Mouse (Mus musculus) lung, embryonic 16.5 days (tissue): Measurements from ENCODE around the gene 1700113H08Rik. TPM values are rescaled to one million over a fixed set of nuclear protein-coding genes. Genes with fewer than 3 reads are reported as not detected.

Source experiments
- ATAC-seq: fragments of 200-750 bp; cut with Nextera tagmentation; 2 replicates; pipeline ENCODE4 v1.8.0; 2017; ENCODE audit warnings: low read depth, mild to moderate bottlenecking, moderate library complexity
- H3K27ac ChIP-seq: fragments of 300-500 bp; sonication (generic); 2 replicates; pipeline ENCODE4 v1.5.1; 2014; ENCODE audit warnings: mild to moderate bottlenecking, control low read depth, low read length
- H3K27me3 ChIP-seq: fragments of 300-500 bp; sonication (generic); 2 replicates; pipeline ENCODE4 v1.6.1; 2014; ENCODE audit warnings: low read depth, low read length, mixed read lengths; ENCODE audit not compliant: control insufficient read depth, insufficient read depth
- H3K36me3 ChIP-seq: fragments of 300-500 bp; sonication (generic); 2 replicates; pipeline ENCODE4 v1.6.1; 2014; ENCODE audit warnings: low read length; ENCODE audit not compliant: control insufficient read depth, insufficient read depth
- H3K4me1 ChIP-seq: fragments of 300-500 bp; sonication (generic); replicated peaks from 2 replicates; pipeline ENCODE4 v1.6.1; 2014; ENCODE audit warnings: low read length, mixed read lengths; ENCODE audit not compliant: control insufficient read depth, insufficient read depth
- H3K4me2 ChIP-seq: fragments of 300-500 bp; sonication (generic); 2 replicates; pipeline ENCODE4 v1.6.1; 2014; ENCODE audit warnings: low read depth, low read length, control low read depth
- H3K4me3 ChIP-seq: fragments of 300-500 bp; sonication (generic); 2 replicates; pipeline ENCODE4 v1.5.1; 2014; ENCODE audit warnings: mild to moderate bottlenecking, low read length, control low read depth
- H3K9ac ChIP-seq: fragments of 300-500 bp; sonication (generic); 2 replicates; pipeline ENCODE4 v1.6.1; 2014; ENCODE audit warnings: low read length, control low read depth
- H3K9me3 ChIP-seq: fragments of 300-500 bp; sonication (generic); 2 replicates; pipeline ENCODE4 v1.6.1; 2016; ENCODE audit warnings: low read length; ENCODE audit not compliant: control insufficient read depth
- WGBS: fragments of 180-500 bp; shearing (Covaris S2); extraction: QIAGEN DNeasy Blood & Tissue Kit; methylation state at CpG from one replicate; pipeline ENCODE4 v1.1.7; 2014; 5-methylcytosine and 5-hydroxymethylcytosine counted together
- polyA plus RNA-seq: library from polyadenylated mRNA; unstranded; fragments of >200 nt; fragmentation: Nextera tagmentation; extraction: Ambion mirVana; gene quantifications from 2 replicates; pipeline ENCODE4 v1.2.1, GENCODE M21; 2015

The 1700113H08Rik gene
- polyA plus RNA-seq, 1 experiment from 2014 or later, result not detected

GRCm38 (mm10) chr10:87098722-87099121 is 40.9 kb downstream of the 1700113H08Rik start:
- Histone ChIP-seq H3K4me2 (no peak overlapping the region), H3K9ac (no peak overlapping the region), H3K36me3 (no peaks in the 10 kb centered on the region), H3K27ac (no peak overlapping the region), H3K4me1 (no peaks in the 10 kb centered on the region), H3K27me3 (no peaks in the 10 kb centered on the region), H3K9me3 (no peaks in the 10 kb centered on the region), H3K4me3 (no peak overlapping the region)
- ATAC-seq, result no peak
- 62% methylated on average over 6 of the region's 6 CpGs for WGBS

DNA sequence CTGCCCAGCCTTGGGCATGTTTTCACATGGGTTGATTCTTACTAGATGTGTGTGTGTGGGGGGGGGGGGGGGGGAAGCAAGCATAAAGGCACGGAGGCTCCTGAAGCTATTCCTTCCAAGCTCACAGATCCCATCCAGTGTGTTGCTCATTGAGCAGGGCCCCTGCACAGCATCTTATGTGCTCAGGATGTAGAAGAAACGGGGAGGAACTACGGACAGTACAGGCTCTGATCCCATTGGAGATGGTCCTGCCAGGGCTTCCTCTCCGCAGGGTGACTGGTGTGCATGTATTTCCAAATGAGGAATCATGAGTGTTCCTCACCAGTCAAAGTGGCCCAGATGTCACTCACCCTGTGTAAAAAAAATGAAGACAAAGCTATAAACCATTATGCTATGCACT is 42.8 kb downstream of the 1700113H08Rik start:
- Histone ChIP-seq H3K36me3 (no peaks in the 10 kb centered on the region), H3K27me3 (no peaks in the 10 kb centered on the region), H3K4me1 (no peaks in the 10 kb centered on the region), H3K4me3 (no peak overlapping the region), H3K9me3 (no peaks in the 10 kb centered on the region), H3K27ac (no peak overlapping the region), H3K9ac (no peak overlapping the region), H3K4me2 (no peak overlapping the region)
- ATAC-seq, result no peak
- WGBS, result 78% methylated on average over 4 of the region's 4 CpGs

- H3K36me3 ChIP-seq, result no peaks in the 10 kb centered on the region
- no peaks in the 10 kb centered on the region for H3K27me3 ChIP-seq
- no peaks in the 10 kb centered on the region for H3K9me3 ChIP-seq
- H3K4me3 ChIP-seq, result no peak overlapping the region
- no peak for ATAC-seq
- WGBS, result 58% methylated on average over 9 of the region's 9 CpGs
- no peak overlapping the region for H3K9ac ChIP-seq
- no peaks in the 10 kb centered on the region for H3K4me1 ChIP-seq
- no peak overlapping the region for H3K27ac ChIP-seq
- H3K4me2 ChIP-seq, result no peak overlapping the region
These were observed 43.6 kb downstream of the 1700113H08Rik start for GRCm38 (mm10) chr10:87101265-87101950.

- no peaks in the 10 kb centered on the region for H3K4me1 ChIP-seq
- no peak for ATAC-seq
- no peaks in the 10 kb centered on the region for H3K27me3 ChIP-seq
- H3K27ac ChIP-seq, result no peak overlapping the region
- 54% methylated on average over 3 of the region's 3 CpGs for WGBS
- no peak overlapping the region for H3K4me3 ChIP-seq
- no peak overlapping the region for H3K9ac ChIP-seq
- H3K36me3 ChIP-seq, result no peaks in the 10 kb centered on the region
- H3K4me2 ChIP-seq, result no peak overlapping the region
- H3K9me3 ChIP-seq, result no peaks in the 10 kb centered on the region
These were observed 44.1 kb downstream of the 1700113H08Rik start for GRCm38 (mm10) chr10:87101951-87102320.

GRCm38 (mm10) chr10:87102455-87102854 is 44.6 kb downstream of the 1700113H08Rik start:
- H3K9me3 ChIP-seq, result no peaks in the 10 kb centered on the region
- no peaks in the 10 kb centered on the region for H3K36me3 ChIP-seq
- ATAC-seq, result no peak
- H3K27ac ChIP-seq, result no peak overlapping the region
- H3K4me2 ChIP-seq, result no peak overlapping the region
- no peak overlapping the region for H3K9ac ChIP-seq
- H3K4me1 ChIP-seq, result no peaks in the 10 kb centered on the region
- H3K4me3 ChIP-seq, result no peak overlapping the region
- no peaks in the 10 kb centered on the region for H3K27me3 ChIP-seq
- 80% methylated on average over 13 of the region's 13 CpGs for WGBS

GRCm38 (mm10) chr10:87103286-87103685 is 45.4 kb downstream of the 1700113H08Rik start:
- 76% methylated on average over 8 of the region's 8 CpGs for WGBS

DNA sequence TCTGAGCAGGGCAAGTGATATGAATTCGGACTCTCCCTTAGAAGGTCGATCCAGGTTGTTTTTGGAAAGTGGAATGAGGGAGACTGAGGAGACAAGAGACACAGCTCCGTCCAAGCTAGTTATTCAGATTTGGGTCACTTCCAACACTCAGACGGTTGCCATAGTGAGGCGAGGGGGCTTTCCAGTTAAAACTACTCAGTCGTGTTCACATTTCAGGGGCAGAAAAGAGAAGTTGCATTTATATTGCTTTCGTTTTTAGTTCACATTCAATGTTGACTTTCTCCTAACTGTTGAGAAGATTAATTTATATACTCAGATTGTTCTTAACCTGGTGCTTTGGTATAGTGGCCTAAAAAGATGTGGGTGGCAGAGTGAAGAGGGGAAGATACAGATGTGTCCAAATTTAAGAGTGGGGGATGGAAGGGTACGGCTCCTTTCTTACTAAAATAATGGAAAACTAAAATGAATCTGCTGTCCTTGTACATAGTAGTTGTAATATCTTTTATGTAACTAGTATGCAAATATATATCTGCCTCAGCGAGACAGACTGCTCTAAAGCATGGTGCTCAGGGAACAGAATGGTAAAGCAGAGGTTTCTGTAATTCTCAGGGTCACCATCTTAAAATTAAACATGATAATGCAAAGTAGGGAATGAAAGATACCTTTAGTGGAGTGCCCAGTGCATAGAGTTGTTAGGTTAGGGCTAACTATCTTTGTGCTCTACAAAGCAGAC is 49.9 kb downstream of the 1700113H08Rik start:
- no peaks in the 10 kb centered on the region for H3K9me3 ChIP-seq
- no peaks in the 10 kb centered on the region for H3K36me3 ChIP-seq
- H3K27ac ChIP-seq, result no peak overlapping the region
- H3K9ac ChIP-seq, result no peak overlapping the region
- ATAC-seq, result no peak
- H3K4me2 ChIP-seq, result no peak overlapping the region
- WGBS, result 61% methylated on average over 9 of the region's 9 CpGs
- no peak overlapping the region for H3K4me3 ChIP-seq
- H3K27me3 ChIP-seq, result no peaks in the 10 kb centered on the region
- no peaks in the 10 kb centered on the region for H3K4me1 ChIP-seq

More at GRCm38 (mm10) chr10:87103286-87103685, 45.4 kb downstream of the 1700113H08Rik start:
- Histone ChIP-seq H3K9ac (no peak overlapping the region), H3K9me3 (no peaks in the 10 kb centered on the region), H3K4me1 (no peaks in the 10 kb centered on the region), H3K4me3 (no peak overlapping the region), H3K27me3 (no peaks in the 10 kb centered on the region), H3K27ac (no peak overlapping the region), H3K4me2 (no peak overlapping the region), H3K36me3 (no peaks in the 10 kb centered on the region)
- no peak for ATAC-seq

DNA sequence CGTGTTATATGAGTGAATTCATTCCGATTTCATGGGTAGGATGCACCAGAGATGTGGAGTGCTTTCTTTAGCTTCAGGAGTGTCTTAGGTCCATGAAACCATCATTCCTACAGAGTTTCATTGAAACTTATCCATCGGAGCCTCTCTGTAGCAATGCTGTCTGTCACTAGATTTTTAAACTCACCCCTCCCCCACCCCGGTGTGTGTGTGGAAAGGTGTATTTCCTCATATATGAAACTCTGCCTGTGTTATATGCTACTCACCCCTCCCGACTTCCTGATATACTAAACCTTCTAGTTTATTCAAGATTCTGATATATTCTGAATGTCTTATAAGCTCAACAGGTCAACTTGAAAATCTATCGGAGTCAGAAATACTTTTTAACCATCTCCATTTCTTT is 50.5 kb downstream of the 1700113H08Rik start:
- Histone ChIP-seq H3K27ac (no peak overlapping the region), H3K4me2 (no peak overlapping the region), H3K9me3 (no peaks in the 10 kb centered on the region), H3K27me3 (no peaks in the 10 kb centered on the region), H3K4me3 (no peak overlapping the region), H3K36me3 (no peaks in the 10 kb centered on the region), H3K9ac (no peak overlapping the region), H3K4me1 (no peaks in the 10 kb centered on the region)
- 84% methylated on average over 6 of the region's 6 CpGs for WGBS
- ATAC-seq, result no peak

GRCm38 (mm10) chr10:87109038-87109771 is 51.4 kb downstream of the 1700113H08Rik start:
- H3K27me3 ChIP-seq, result no peaks in the 10 kb centered on the region
- no peak overlapping the region for H3K4me2 ChIP-seq
- no peak for ATAC-seq
- H3K4me1 ChIP-seq, result no peaks in the 10 kb centered on the region
- no peaks in the 10 kb centered on the region for H3K36me3 ChIP-seq
- no peak overlapping the region for H3K9ac ChIP-seq
- H3K4me3 ChIP-seq, result no peak overlapping the region
- H3K9me3 ChIP-seq, result no peaks in the 10 kb centered on the region
- no peak overlapping the region for H3K27ac ChIP-seq
- WGBS, result 80% methylated on average over 10 of the region's 10 CpGs
